Mouse (Mus musculus): ENCODE measurements at regions not wholly inside any gene's neighbourhood (a gene's known extent, or its start where the extent isn't known, plus 50 kb on each side); places are given as distances from the start of the nearest gene placed in this dataset.

DNA sequence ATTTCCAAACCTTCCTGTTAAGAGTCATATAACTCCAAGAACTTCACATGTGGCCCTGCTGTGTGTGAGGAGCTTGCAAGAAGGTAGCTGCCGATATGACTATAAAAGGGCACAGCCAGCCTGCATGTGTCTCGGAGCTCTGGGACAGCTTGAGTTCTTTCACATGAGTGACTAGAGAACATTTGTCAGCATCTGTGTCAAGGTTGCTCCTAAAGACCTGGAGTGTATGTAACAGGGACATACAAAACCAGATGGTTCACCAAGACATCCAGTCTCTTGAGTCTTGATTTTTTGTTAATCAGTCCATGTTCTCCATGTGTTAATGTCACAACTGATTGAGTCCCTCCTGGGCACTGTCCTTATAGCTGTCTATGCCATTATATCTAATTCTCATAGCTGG is 126.2 kb upstream of the Pcsk2 start:
- no peak for DNase-seq (ENCODE audit: low spot score in 2 of 2)

DNA sequence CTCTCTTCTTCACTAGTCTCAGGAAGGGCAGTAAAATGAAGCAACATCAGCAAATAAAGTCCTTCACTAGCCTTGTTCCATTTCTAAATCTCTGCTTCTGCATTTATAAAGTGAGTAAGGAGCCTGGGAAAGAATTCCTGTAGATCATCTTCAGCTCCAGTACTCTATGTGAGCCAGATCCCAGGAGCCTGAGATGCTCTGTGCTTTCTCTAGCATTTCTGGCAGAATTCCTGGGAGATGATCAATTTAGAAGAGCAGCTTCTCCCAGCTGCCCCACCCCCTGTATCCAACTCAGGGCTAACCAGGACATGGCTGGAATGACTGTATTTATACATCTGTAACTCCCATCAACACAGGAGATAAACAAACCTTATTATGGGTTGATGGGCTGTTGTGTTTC is 95.3 kb upstream of the Pcsk2 start:
- no peak for DNase-seq (ENCODE audit: low spot score in 2 of 2)

DNA sequence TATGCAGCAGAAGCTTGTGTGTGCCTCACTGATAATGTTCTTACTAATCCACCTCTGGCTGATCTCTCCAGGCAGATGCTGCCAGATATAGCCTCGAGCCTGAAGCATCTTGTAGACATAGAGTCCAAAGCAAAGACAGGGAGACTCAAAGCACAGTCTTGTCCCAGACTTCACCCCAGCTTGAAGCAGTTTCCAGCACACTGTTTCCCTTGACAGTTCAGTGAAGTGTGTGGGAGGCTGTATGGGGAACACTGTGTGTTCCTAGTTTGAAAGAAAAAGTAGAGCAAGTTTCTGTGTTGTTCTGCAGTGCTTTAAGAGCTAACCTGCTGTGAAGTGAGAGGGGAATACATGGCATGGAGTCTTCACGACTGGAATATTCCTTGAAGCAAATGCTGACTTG is 94.7 kb upstream of the Pcsk2 start:
- DNase-seq (ENCODE audit: low spot score in 2 of 2): peak; percentile 30 to 38

DNA sequence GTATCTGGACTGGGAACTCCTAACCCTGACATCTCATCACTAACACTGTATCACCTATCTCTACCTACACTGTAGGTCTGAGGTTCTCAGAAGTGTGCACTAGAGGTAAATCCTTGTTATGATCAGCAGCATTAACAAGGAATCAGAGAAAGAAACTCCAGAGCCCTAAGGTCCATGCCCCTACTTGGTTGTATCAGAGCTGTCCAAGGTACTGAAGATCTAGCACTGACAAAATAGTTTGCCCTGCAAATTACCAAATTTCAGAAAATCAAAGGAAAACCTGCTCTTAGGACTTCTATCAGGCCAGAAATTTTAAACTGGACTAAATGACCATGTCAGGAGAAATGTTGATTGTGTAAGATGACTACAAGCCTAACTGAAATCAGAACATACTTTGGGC is 94.3 kb upstream of the Pcsk2 start:
- no peak for DNase-seq (ENCODE audit: low spot score in 2 of 2)

DNA sequence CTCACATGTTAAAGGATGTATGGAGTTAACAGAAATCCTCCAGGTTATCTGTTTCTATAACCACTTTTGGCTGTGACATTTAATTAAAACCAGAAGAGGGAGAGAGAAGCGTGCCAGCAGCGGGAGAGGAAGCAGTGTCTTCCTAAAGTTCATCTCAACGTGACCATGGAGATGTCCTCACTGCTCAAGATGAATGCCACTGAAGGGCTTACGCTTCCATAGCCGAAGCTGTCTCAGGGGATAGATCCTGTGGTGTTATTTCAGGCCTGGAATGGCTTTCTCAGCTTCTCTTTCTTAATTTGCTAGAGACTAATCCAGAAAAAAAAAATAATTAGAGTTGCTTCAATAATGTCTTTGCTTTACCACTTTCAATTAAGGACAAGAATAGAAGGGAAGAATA is 78.0 kb upstream of the Pcsk2 start:
- DNase-seq (ENCODE audit: low spot score in 2 of 2): no peak

DNA sequence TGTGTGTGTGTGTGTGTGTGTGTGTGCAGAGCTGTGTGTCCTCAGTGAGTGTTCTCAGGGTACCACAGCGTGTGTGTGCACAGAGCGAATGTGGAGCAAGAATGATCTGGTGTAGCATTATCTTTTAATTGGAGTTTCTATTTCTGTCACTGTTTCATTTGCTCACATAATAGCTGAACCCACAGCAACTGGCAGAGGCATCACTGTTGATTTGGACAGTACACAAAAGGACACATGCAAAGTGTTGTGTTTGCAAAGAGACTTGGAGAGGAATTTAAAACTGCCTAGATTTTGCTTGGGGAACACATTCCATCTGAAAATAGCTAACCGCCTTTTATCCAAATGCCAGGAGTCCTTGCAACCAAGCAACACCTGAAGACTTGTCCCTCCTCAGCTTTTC is 74.6 kb upstream of the Pcsk2 start:
- no peak for DNase-seq (ENCODE audit: low spot score in 2 of 2)

DNA sequence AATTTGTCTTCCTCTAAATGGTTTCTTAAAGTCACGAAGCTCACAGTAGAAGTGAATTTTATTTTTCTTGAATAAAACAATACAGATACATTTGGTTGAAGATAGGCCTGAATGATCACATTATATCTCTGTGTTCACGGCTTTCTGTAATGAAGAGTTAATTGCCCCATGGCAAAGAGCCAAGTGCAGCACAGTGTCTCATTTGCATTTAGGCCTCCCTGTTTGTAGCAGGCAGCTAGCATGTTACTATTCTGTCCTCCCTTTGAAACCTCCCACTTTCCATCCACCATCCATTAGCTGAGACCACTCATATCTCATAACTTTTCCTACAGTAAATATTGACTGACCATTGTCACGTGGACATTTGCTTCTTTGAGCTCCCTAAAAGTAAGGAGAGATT is 55.1 kb upstream of the Pcsk2 start:
- DNase-seq (ENCODE audit: low spot score in 2 of 2): no peak
